24 mouse cellular contexts compared by ENCODE assay signal in the genomic region with DNA sequence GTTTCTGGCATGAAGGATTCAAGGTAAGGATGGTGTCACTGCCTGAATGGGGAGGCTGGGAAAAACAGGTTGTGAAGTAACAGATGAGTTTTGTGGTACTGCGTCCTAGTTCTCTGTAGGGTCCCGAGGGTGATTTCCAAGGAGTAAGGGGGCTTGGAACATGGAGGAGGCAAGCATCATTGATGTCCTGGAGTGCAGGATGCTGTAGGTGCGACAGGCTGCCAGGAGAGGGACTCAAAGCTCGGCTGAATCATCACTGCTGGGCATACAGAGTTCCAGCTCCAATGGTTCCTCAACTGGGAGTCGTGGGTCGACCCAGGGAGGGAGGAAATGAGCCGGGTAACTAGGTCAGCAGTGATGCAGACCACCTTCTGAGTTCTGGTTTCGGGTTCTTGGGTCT. TPM values are rescaled to one million over a fixed set of nuclear protein-coding genes. Genes with fewer than 3 reads are reported as not detected.
A peak's percentile ranks its signal among the peaks of the same experiment; 100 is the strongest.
DNase-seq lines count a peak whose midpoint lies in the region; ATAC-seq and TF ChIP-seq lines count a peak whose summit lies in the region.
"Had no signal": no experiment of that assay in that cellular context is flagged by ENCODE, and none has a peak within 500 bp of the region (broad histone marks: within the 10 kb centered on the region; RNA-seq: fewer than 3 reads in every experiment).

No protein-coding gene starts in this region.

- no peak overlapping the region for H3K27ac ChIP-seq in heart, adult 2 months
- no peak overlapping the region for H3K27ac ChIP-seq in kidney, postnatal 0 days
- no peak overlapping the region for H3K27ac ChIP-seq in midbrain, embryonic 11.5 days (ENCODE audit: low read depth, low read length)
- no peak overlapping the region for H3K27ac ChIP-seq in midbrain, embryonic 15.5 days
- H3K27ac ChIP-seq: forebrain, embryonic 13.5 days; hindbrain, embryonic 15.5 days; liver, embryonic 12.5 days; lung, embryonic 15.5 days; macrophage; midbrain, embryonic 13.5 days had no signal

- no peak overlapping the region for H3K4me3 ChIP-seq in heart, adult 2 months
- no peak overlapping the region for H3K4me3 ChIP-seq in kidney, postnatal 0 days (replicated peaks; ENCODE audit: low read depth, low read length)
- no peak overlapping the region for H3K4me3 ChIP-seq in midbrain, embryonic 11.5 days (ENCODE audit: low read depth, low read length)
- no peak overlapping the region for H3K4me3 ChIP-seq in midbrain, embryonic 15.5 days
- H3K4me3 ChIP-seq: forebrain, embryonic 13.5 days; heart, embryonic 12.5 days; hindbrain, embryonic 15.5 days; limb, embryonic 12.5 days; liver, embryonic 12.5 days; lung, embryonic 15.5 days; midbrain, embryonic 13.5 days had no signal

- no peaks in the 10 kb centered on the region for H3K36me3 ChIP-seq in heart, adult 2 months (ENCODE audit: control insufficient read depth, insufficient read depth, low read length)
- H3K36me3 ChIP-seq in kidney, postnatal 0 days (ENCODE audit: insufficient read depth, low read length): no peaks in the 10 kb centered on the region
- no peaks in the 10 kb centered on the region for H3K36me3 ChIP-seq in midbrain, embryonic 11.5 days (ENCODE audit: control insufficient read depth, insufficient read depth, low read length)
- no peaks in the 10 kb centered on the region for H3K36me3 ChIP-seq in midbrain, embryonic 15.5 days (replicated peaks)
- H3K36me3 ChIP-seq: heart, embryonic 12.5 days; hindbrain, embryonic 15.5 days; limb, embryonic 12.5 days; liver, embryonic 12.5 days; lung, embryonic 15.5 days had no signal

- TF ChIP-seq CTCF in heart, adult 2 months (IDR thresholded peaks at IDR 0.05): no peak
- peak; percentile 42 for TF ChIP-seq CTCF in kidney, postnatal 0 days (IDR thresholded peaks at IDR 0.05; ENCODE audit: low read depth)

- no peaks in the 10 kb centered on the region for H3K9me3 ChIP-seq in kidney, postnatal 0 days (replicated peaks; ENCODE audit: low read length)
- no peaks in the 10 kb centered on the region for H3K9me3 ChIP-seq in midbrain, embryonic 11.5 days (ENCODE audit: control insufficient read depth, low read length)
- no peaks in the 10 kb centered on the region for H3K9me3 ChIP-seq in midbrain, embryonic 15.5 days
- H3K9me3 ChIP-seq: forebrain, embryonic 13.5 days; heart, embryonic 12.5 days; hindbrain, embryonic 15.5 days; limb, embryonic 12.5 days; liver, embryonic 12.5 days; lung, embryonic 15.5 days; midbrain, embryonic 13.5 days had no signal

- TF ChIP-seq EP300 in heart, adult 2 months (IDR thresholded peaks at IDR 0.05; ENCODE audit: insufficient read depth, low read depth, low read length): no peak

- ATAC-seq in kidney, postnatal 0 days (replicated peaks; ENCODE audit: low FRiP score, low read depth): no peak
- ATAC-seq in midbrain, embryonic 11.5 days (ENCODE audit: low FRiP score): no peak
- ATAC-seq in midbrain, embryonic 15.5 days (replicated peaks): no peak
- ATAC-seq: forebrain, embryonic 13.5 days; intestine, embryonic 16.5 days; liver, embryonic 12.5 days; midbrain, embryonic 13.5 days had no signal

- peak; percentile 83 for DNase-seq in heart, adult 11 months
- no peak for DNase-seq in heart, adult 2 months
- no peak for DNase-seq in kidney, postnatal 0 days (ENCODE audit: low spot score)
- DNase-seq in kidney, adult 18-20 months: no peak
- DNase-seq in midbrain, embryonic 11.5 days (ENCODE audit: low spot score, missing footprints): peak; percentile 82
- no peak for DNase-seq in gastrocnemius, postnatal 4 days (ENCODE audit: low spot score in 2 of 2)
- DNase-seq: adrenal gland, postnatal 10 days; cerebellum, adult 2 months; cerebellum, postnatal 25 days; heart, postnatal 14 days; layer of hippocampus, postnatal 36 days; thymus, adult 2 months; thymus, postnatal 4 days had no signal

- H3K27me3 ChIP-seq in heart, adult 2 months (ENCODE audit: control insufficient read depth, insufficient read depth, low read length): no peaks in the 10 kb centered on the region
- H3K27me3 ChIP-seq in kidney, postnatal 0 days (ENCODE audit: insufficient read depth, low read length): no peaks in the 10 kb centered on the region
- H3K27me3 ChIP-seq in midbrain, embryonic 11.5 days (ENCODE audit: control insufficient read depth, insufficient read depth, low read length): peaks cover 2% of the 10 kb centered on the region; the same call in 1 of the 2 replicates
- no peaks in the 10 kb centered on the region for H3K27me3 ChIP-seq in midbrain, embryonic 15.5 days (replicated peaks)
- H3K27me3 ChIP-seq: hindbrain, embryonic 15.5 days had no signal

- 85% methylated on average over 8 of the region's 8 CpGs for WGBS in heart, adult 2 months
- 62% methylated on average over 8 of the region's 8 CpGs for WGBS in kidney, postnatal 0 days
- 71% methylated on average over 8 of the region's 8 CpGs for WGBS in midbrain, embryonic 11.5 days
- 80% methylated on average over 8 of the region's 8 CpGs for WGBS in midbrain, embryonic 15.5 days

- TF ChIP-seq POLR2A in heart, adult 2 months (IDR thresholded peaks at IDR 0.05; ENCODE audit: insufficient read depth, low read depth, low read length): no peak

- H3K4me2 ChIP-seq in kidney, postnatal 0 days (ENCODE audit: low read length): no peak overlapping the region
- H3K4me2 ChIP-seq in midbrain, embryonic 11.5 days: no peak overlapping the region
- no peak overlapping the region for H3K4me2 ChIP-seq in midbrain, embryonic 15.5 days
- H3K4me2 ChIP-seq: forebrain, embryonic 13.5 days; heart, embryonic 12.5 days; hindbrain, embryonic 15.5 days; liver, embryonic 12.5 days; lung, embryonic 15.5 days; midbrain, embryonic 13.5 days had no signal

- no peaks in the 10 kb centered on the region for H3K79me2 ChIP-seq in heart, adult 2 months (replicated peaks; ENCODE audit: control insufficient read depth, insufficient read depth, low read length)

- H3K4me1 ChIP-seq in heart, adult 2 months (ENCODE audit: control insufficient read depth, insufficient read depth, low read length): peaks cover 13% of the 10 kb centered on the region
- peaks cover 20% of the 10 kb centered on the region; the same call in 1 of the 2 replicates for H3K4me1 ChIP-seq in kidney, postnatal 0 days (replicated peaks; ENCODE audit: insufficient read depth, low read length)
- peaks cover 61% of the 10 kb centered on the region for H3K4me1 ChIP-seq in midbrain, embryonic 11.5 days (ENCODE audit: control insufficient read depth, insufficient read depth, low read length)
- peaks cover 60% of the 10 kb centered on the region for H3K4me1 ChIP-seq in midbrain, embryonic 15.5 days

- H3K9ac ChIP-seq in heart, adult 2 months (ENCODE audit: low read depth, low read length): no peak overlapping the region
- H3K9ac ChIP-seq in kidney, postnatal 0 days (ENCODE audit: low read depth, low read length): no peak overlapping the region
- no peak overlapping the region for H3K9ac ChIP-seq in midbrain, embryonic 11.5 days (ENCODE audit: low read length)
- no peak overlapping the region for H3K9ac ChIP-seq in midbrain, embryonic 15.5 days
- H3K9ac ChIP-seq: forebrain, embryonic 13.5 days; hindbrain, embryonic 15.5 days; limb, embryonic 12.5 days; liver, embryonic 12.5 days; lung, embryonic 15.5 days had no signal

- intact Hi-C loops in heart, adult 2 months (cut with DNase I): no loop called here

RNA-seq across cellular contexts. Expression of gene Enho, which starts 4.9 kb away (rescaled TPM):
- 1 to 10 TPM; 8.1 to 8.3 TPM for total RNA-seq in heart, adult 2 months (2021)
- polyA plus RNA-seq in heart, adult 2 months (2012; rRNA removed): 20.4 and 22.3 TPM in 2 replicates
- polyA plus RNA-seq in kidney, postnatal 0 days (2015; fragmentation: Nextera tagmentation; extraction: Ambion mirVana): 20.2 and 23.9 TPM in 2 replicates
- 30.4 and 32.9 TPM in 2 replicates for polyA plus RNA-seq in midbrain, embryonic 11.5 days (2014; fragmentation: Nextera tagmentation; extraction: Ambion mirVana)
- 121 and 122 TPM in 2 replicates for polyA plus RNA-seq in midbrain, embryonic 15.5 days (2015; fragmentation: Nextera tagmentation; extraction: Ambion mirVana)
- 10 to 100 TPM; 29.0 to 37.6 TPM for total RNA-seq in gastrocnemius, postnatal 4 days (2021)
- total RNA-seq: granulocyte monocyte progenitor cell, adult 5-6 weeks had no signal

Comparison
In these comparisons a context has a peak if more than half of its experiments do, and no peak if none do; other contexts are left out.
1. DNase-seq: peak in heart, adult 11 months (single experiment) and midbrain, embryonic 11.5 days (single experiment); none in heart, adult 2 months (0 of 2), kidney, postnatal 0 days (single experiment), kidney, adult 18-20 months (single experiment) and gastrocnemius, postnatal 4 days (0 of 2).